8 mouse cellular contexts compared by ENCODE assay signal in the genomic region with DNA sequence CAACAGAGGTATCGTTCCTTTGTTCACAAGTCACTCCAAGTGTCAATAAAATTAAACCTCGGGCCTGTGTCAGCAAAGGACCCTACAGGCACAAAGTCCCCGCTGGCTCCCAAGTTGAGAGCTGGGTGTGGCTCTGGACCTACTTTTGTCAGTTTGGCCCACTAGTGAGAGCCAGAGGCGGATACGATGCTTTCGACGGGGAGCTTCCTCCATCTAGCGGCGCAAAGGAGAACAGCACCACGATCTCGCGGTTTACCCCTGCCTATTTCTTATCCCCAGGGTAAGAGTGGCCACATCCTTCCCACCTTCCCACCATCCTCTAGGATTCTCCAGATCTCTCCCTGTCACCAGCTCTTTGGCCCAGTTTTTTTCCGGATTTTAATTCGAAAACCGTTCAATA. TPM values are rescaled to one million over a fixed set of nuclear protein-coding genes. Genes with fewer than 3 reads are reported as not detected.
DNase-seq lines count a peak whose midpoint lies in the region; ATAC-seq and TF ChIP-seq lines count a peak whose summit lies in the region.

No protein-coding gene starts in this region.

- no peaks in the 10 kb centered on the region for H3K36me3 ChIP-seq in forebrain, embryonic 13.5 days (ENCODE audit: poor library complexity, severe bottlenecking)

- intact Hi-C loops in heart, postnatal 36 days (cut with DNase I): loop anchor here (1.0 to 5.0 kb wide), 2 partner anchors 317 to 438 kb away; no protein-coding TSS in a partner anchor

- WGBS in forebrain, embryonic 13.5 days: 8% methylated on average over 15 of the region's 15 CpGs
- 5% methylated on average over 15 of the region's 15 CpGs for WGBS in large intestine, adult 2 months
- 6% methylated on average over 15 of the region's 15 CpGs for WGBS in lung, adult 2 months

- H3K27ac ChIP-seq in forebrain, embryonic 13.5 days: no peak overlapping the region

- H3K27me3 ChIP-seq in forebrain, embryonic 13.5 days: 0 out of 2 replicates have a peak, but pooled peaks cover 2% of the 10 kb centered on the region

- H3K9me3 ChIP-seq in forebrain, embryonic 13.5 days (replicated peaks): no peaks in the 10 kb centered on the region

- peak; percentile 87 for ATAC-seq in forebrain, embryonic 13.5 days

- no peak overlapping the region for H3K4me2 ChIP-seq in forebrain, embryonic 13.5 days

- no peak overlapping the region for H3K4me3 ChIP-seq in forebrain, embryonic 13.5 days
- no peak overlapping the region for H3K4me3 ChIP-seq in lung, adult 2 months (replicated peaks; ENCODE audit: extremely low read depth, low read depth, low read length)

- peak; percentile 97 for TF ChIP-seq CTCF in lung, adult 2 months (IDR thresholded peaks at IDR 0.05; ENCODE audit: insufficient read depth, low read length)

- H3K4me1 ChIP-seq in forebrain, embryonic 13.5 days: no peaks in the 10 kb centered on the region
- no peaks in the 10 kb centered on the region for H3K4me1 ChIP-seq in lung, adult 2 months (ENCODE audit: control insufficient read depth, insufficient read depth, low read length)

- no peak for TF ChIP-seq POLR2A in lung, adult 2 months (IDR thresholded peaks at IDR 0.05; ENCODE audit: borderline replicate concordance, extremely low read depth, low read depth, low read length)

- DNase-seq in ES-CJ7 (ENCODE audit: low read depth, low spot score): peak; percentile 81
- peak; percentile 12 for DNase-seq in c-Kit-positive CD71-negative TER-119-negative erythroid progenitor cells, embryonic 14.5 days (ENCODE audit: low read depth)
- DNase-seq in heart, postnatal 36 days: peak; percentile 64 to 69
- DNase-seq in large intestine, adult 2 months (ENCODE audit: low read depth, low spot score): peak; percentile 8
- peak; percentile 68 for DNase-seq in lung, adult 2 months
- peak; percentile 15 for DNase-seq in ovary, adult 18-20 months (ENCODE audit: low spot score)
- peak; percentile 54 for DNase-seq in thymus, postnatal 14 days

- no peak overlapping the region for H3K9ac ChIP-seq in forebrain, embryonic 13.5 days

RNA-seq across cellular contexts. Expression of gene D130052B06Rik, which starts 15.1 kb away (rescaled TPM):
- polyA plus RNA-seq in forebrain, embryonic 13.5 days (2015; fragmentation: Nextera tagmentation; extraction: Ambion mirVana): not detected in 2 replicates
- total RNA-seq in heart, postnatal 36 days (2021): not detected
- not detected in 2 replicates for polyA plus RNA-seq in large intestine, adult 2 months (2012; rRNA removed)
- not detected in 2 replicates for polyA plus RNA-seq in lung, adult 2 months (2012; rRNA removed)

RNA-seq across cellular contexts. Expression of gene Gabrp, which starts 35.5 kb away (rescaled TPM):
- polyA plus RNA-seq in forebrain, embryonic 13.5 days (2015; fragmentation: Nextera tagmentation; extraction: Ambion mirVana): 0.15 TPM in 1 of 2 replicates, not detected in the other
- not detected for total RNA-seq in heart, postnatal 36 days (2021)
- 0.04 TPM in 1 of 2 replicates, not detected in the other for polyA plus RNA-seq in large intestine, adult 2 months (2012; rRNA removed)
- 28.2 and 43.7 TPM in 2 replicates for polyA plus RNA-seq in lung, adult 2 months (2012; rRNA removed)

Comparison
In these comparisons a context has a peak if more than half of its experiments do, and no peak if none do; other contexts are left out.
1. DNase-seq: peak in every context shown above with its lines; median percentile 81 in ES-CJ7; 68 in lung, adult 2 months; 66 in heart, postnatal 36 days; 54 in thymus, postnatal 14 days; 15 in ovary, adult 18-20 months; 12 in c-Kit-positive CD71-negative TER-119-negative erythroid progenitor cells, embryonic 14.5 days; 8 in large intestine, adult 2 months.
2. RNA of gene Gabrp, which starts 35.5 kb away (polyA plus RNA-seq): 28.2 to 43.7 TPM in lung, adult 2 months; 0.04 TPM in large intestine, adult 2 months and 0.15 TPM in forebrain, embryonic 13.5 days; every median in the first group is over 10 times any median in the second.